Mouse (Mus musculus): ENCODE results near the gene Dynlt1a. TPM values are rescaled to one million over a fixed set of nuclear protein-coding genes. Genes with fewer than 3 reads are reported as not detected.

Gene Dynlt1a
- 7.4 and 7.7 TPM in 2 replicates for polyA plus RNA-seq (2012; rRNA removed)

DNA sequence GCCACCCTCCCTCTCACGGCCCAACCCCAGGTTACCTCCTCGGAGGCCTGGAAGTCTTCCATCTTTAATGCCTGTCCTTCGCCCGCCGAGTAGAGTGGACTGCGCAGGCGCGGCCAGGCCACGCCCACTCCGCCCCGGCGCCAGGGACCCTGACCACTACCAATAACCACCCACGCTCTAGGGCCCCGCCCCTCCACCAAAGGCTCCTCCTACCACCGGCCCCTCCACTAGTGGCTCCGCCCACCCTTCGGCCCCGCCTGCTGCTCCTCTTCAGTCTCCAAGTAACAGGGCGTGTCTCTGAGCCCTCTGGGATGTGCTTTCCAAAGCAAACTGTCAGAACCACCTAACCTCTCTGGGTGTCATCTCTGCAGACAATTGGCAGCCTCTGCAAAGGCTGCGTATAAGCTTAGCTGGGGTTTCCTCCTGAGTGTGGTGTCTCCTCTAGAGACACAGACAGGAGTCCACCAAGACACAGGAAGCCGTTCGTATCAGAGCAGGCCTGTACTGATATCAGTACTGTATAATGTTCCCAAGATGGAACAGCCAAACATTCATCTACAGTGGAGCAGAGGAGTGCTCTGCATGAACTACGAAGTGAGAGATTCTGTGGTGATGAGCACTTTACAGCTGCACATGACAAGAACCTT, at the start of gene Dynlt1a:
Gene Dynlt1a, minus strand, starts transcription at position 162 of the 647 bp plus-strand sequence.

DNA sequence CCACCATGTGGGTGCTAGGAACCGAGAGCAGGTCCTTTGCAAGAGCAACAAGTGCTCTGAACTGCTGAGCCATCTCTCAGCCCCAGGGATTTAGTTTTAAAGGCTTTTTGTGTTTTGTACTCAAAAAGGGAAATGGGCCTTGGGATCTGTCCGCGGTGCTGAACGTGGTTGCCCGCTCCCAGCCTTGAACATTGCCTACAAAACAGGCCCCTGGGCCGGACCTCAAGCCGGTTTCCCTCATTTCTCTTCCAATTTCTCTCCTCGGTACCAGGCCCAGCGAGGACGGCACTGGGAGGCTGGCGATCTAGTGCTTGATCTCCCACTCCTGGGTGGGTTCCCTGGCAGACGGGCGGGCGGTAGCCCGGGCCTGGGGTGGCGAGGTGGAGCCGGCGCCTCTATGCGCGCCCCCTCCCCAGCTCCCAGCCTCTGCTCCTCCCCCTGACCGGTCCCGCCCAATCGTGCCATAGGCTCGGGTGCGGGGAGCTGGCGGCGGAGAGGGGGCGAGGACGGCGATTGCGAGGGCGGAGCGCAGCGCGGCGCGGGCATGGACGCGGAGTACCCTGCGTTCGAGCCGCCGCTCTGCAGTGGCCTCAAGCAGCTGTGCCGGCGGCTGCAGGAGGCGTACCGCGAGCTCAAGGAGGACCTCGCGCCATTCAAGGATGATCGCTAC, 60.8 kb downstream of the Dynlt1a start, which contains the start of gene Tmem181a:
Gene Tmem181a, plus strand, starts transcription at position 461 of the 670 bp plus-strand sequence.

Other genes starting within 250 kb of the Dynlt1a start
- 1.6 and 1.9 TPM in 2 replicates for gene Serac1, start 237.8 kb downstream of the Dynlt1a start, polyA plus RNA-seq (2012; rRNA removed)
- 28.4 and 30.3 TPM in 2 replicates for gene Gtf2h5, start 237.7 kb downstream of the Dynlt1a start, polyA plus RNA-seq (2012; rRNA removed)
- 4.7 and 5.0 TPM in 2 replicates for gene Tulp4, start 211.1 kb downstream of the Dynlt1a start, polyA plus RNA-seq (2012; rRNA removed)
- 1.9 and 2.5 TPM in 2 replicates for gene Tmem181a, start 60.6 kb downstream of the Dynlt1a start, polyA plus RNA-seq (2012; rRNA removed)
- gene Dynlt1b, start 112.6 kb upstream of the Dynlt1a start, polyA plus RNA-seq (2012; rRNA removed) = 101 and 120 TPM in 2 replicates

Measured in liver, embryonic 14 days (tissue).